Mouse (Mus musculus) small intestine, adult 2 months (tissue): ENCODE measurements around the gene Arhgap30. TPM values are rescaled to one million over a fixed set of nuclear protein-coding genes. Genes with fewer than 3 reads are reported as not detected.
A peak's percentile ranks its signal among the peaks of the same experiment; 100 is the strongest.

ENCODE experiments used
- H3K27ac ChIP-seq: fragments of 200-500 bp; 2 replicates; pipeline ENCODE4 v1.5.1; 2012; ENCODE audit warnings: low read depth, low read length, control low read depth, inconsistent platforms; ENCODE audit not compliant: insufficient read depth
- H3K27me3 ChIP-seq: fragments of 200-500 bp; 2 replicates; pipeline ENCODE4 v1.6.1; 2012; ENCODE audit warnings: mild to moderate bottlenecking, moderate library complexity, low read length, inconsistent platforms; ENCODE audit not compliant: control insufficient read depth, insufficient read depth
- H3K36me3 ChIP-seq: fragments of 200-500 bp; 2 replicates; pipeline ENCODE4 v1.6.1; 2012; ENCODE audit warnings: mild to moderate bottlenecking, low read length, control low read depth, inconsistent platforms; ENCODE audit not compliant: control insufficient read depth, insufficient read depth
- H3K4me1 ChIP-seq: fragments of 200-500 bp; 2 replicates; pipeline ENCODE4 v1.6.1; 2012; ENCODE audit warnings: low read length, inconsistent platforms, mixed read lengths; ENCODE audit not compliant: control insufficient read depth, insufficient read depth, insufficient read length
- H3K4me3 ChIP-seq: fragments of 200-500 bp; 2 replicates; pipeline ENCODE4 v1.5.1; 2012; ENCODE audit warnings: low read depth, mild to moderate bottlenecking, control low read depth, inconsistent platforms, low read length, moderate library complexity
- CTCF ChIP-seq: fragments of 200-500 bp; IDR thresholded peaks from 2 replicates; pipeline ENCODE4 v1.5.1; 2012; ENCODE audit warnings: low read depth, mild to moderate bottlenecking, control low read depth, inconsistent platforms, low read length, moderate library complexity, mixed read lengths; ENCODE audit not compliant: insufficient replicate concordance, insufficient read length; ENCODE audit errors: extremely low read depth
- POLR2A ChIP-seq: fragments of 200-500 bp; IDR thresholded peaks from 2 replicates; pipeline ENCODE4 v1.6.1; 2012; ENCODE audit warnings: low read depth, mild to moderate bottlenecking, control low read depth, inconsistent platforms, low read length, moderate library complexity
- whole genome bisulfite sequencing: fragments of 180-500 bp; shearing (Covaris S2); methylation state at CpG from one replicate; pipeline ENCODE4 v1.1.7; 2018; 5-methylcytosine and 5-hydroxymethylcytosine counted together
- polyA plus RNA-seq: library from polyadenylated mRNA; depleted of rRNA; stranded (reverse); fragments of >200 nt; gene quantifications from 2 replicates; pipeline ENCODE4 v1.2.3, GENCODE M21; 2012; rRNA removed

Arhgap30 gene
- polyA plus RNA-seq, 1 experiment = 6.1 TPM

- H3K36me3 ChIP-seq = peaks cover 9% of the 10 kb centered on the region
- no peak overlapping the region for H3K4me3 ChIP-seq
- no peaks in the 10 kb centered on the region for H3K27me3 ChIP-seq
- WGBS = 58% methylated on average over 5 of the region's 5 CpGs
- TF ChIP-seq POLR2A (no peak), CTCF (no peak)
- H3K4me1 ChIP-seq = peaks cover 9% of the 10 kb centered on the region
- no peak overlapping the region for H3K27ac ChIP-seq
Observed at GRCm38 (mm10) chr1:171452522-171452921, 63.8 kb downstream of the Arhgap30 start.

- Histone ChIP-seq H3K27ac (0 out of 2 replicates have a peak overlapping the region, but pooled peaks have one; percentile 12), H3K36me3 (peaks cover 9% of the 10 kb centered on the region), H3K4me3 (no peak overlapping the region), H3K4me1 (peaks cover 6% of the 10 kb centered on the region; the same call in 1 of the 2 replicates), H3K27me3 (no peaks in the 10 kb centered on the region)
- no peak for TF ChIP-seq CTCF
- no peak for TF ChIP-seq POLR2A
- 62% methylated on average over 5 of the region's 5 CpGs for WGBS
Observed at GRCm38 (mm10) chr1:171452923-171453322, 64.2 kb downstream of the Arhgap30 start.

GRCm38 (mm10) chr1:171454926-171455325, 66.2 kb downstream of the Arhgap30 start:
- Histone ChIP-seq H3K4me3 (no peak overlapping the region), H3K36me3 (peaks cover 9% of the 10 kb centered on the region), H3K4me1 (peaks cover 13% of the 10 kb centered on the region; the same call in 1 of the 2 replicates), H3K27ac (no peak overlapping the region), H3K27me3 (no peaks in the 10 kb centered on the region)
- 73% methylated on average over 6 of the region's 6 CpGs for WGBS
- TF ChIP-seq CTCF (no peak), POLR2A (no peak)

- Histone ChIP-seq H3K4me3 (no peak overlapping the region), H3K4me1 (peaks cover 17% of the 10 kb centered on the region; the same call in 1 of the 2 replicates), H3K36me3 (peaks cover 27% of the 10 kb centered on the region), H3K27ac (no peak overlapping the region), H3K27me3 (no peaks in the 10 kb centered on the region)
- no peak for TF ChIP-seq POLR2A
- 73% methylated on average over 1 of the region's 1 CpGs for WGBS
Observed at GRCm38 (mm10) chr1:171457568-171457967, 68.8 kb downstream of the Arhgap30 start.

- Histone ChIP-seq H3K36me3 (peaks cover 39% of the 10 kb centered on the region), H3K27ac (no peak overlapping the region), H3K4me3 (no peak overlapping the region), H3K27me3 (no peaks in the 10 kb centered on the region), H3K4me1 (peaks cover 15% of the 10 kb centered on the region; the same call in 1 of the 2 replicates)
- TF ChIP-seq POLR2A = no peak
- no peak for TF ChIP-seq CTCF
- WGBS = 27% methylated on average over 5 of the region's 5 CpGs
Observed at GRCm38 (mm10) chr1:171459791-171460190, 71.0 kb downstream of the Arhgap30 start.

Other genes with a start within 250 kb of the Arhgap30 start
- gene Sdhc, start 238.4 kb upstream of the Arhgap30 start, polyA plus RNA-seq = 120 and 226 TPM in 2 replicates
- gene Mpz, start 238.2 kb upstream of the Arhgap30 start, polyA plus RNA-seq = 0.28 and 0.66 TPM in 2 replicates
- 10.9 and 13.9 TPM in 2 replicates for gene Pcp4l1, start 192.7 kb upstream of the Arhgap30 start, polyA plus RNA-seq
- gene Nr1i3, start 175.0 kb upstream of the Arhgap30 start, polyA plus RNA-seq = 18.5 and 28.9 TPM in 2 replicates
- gene Tomm40l, start 166.4 kb upstream of the Arhgap30 start, polyA plus RNA-seq = 17.0 and 21.2 TPM in 2 replicates
- gene Apoa2, start 163.9 kb upstream of the Arhgap30 start, polyA plus RNA-seq = 0.94 TPM in 1 of 2 replicates, not detected in the other
- gene Fcer1g, start 154.6 kb upstream of the Arhgap30 start, polyA plus RNA-seq = 36.9 and 46.7 TPM in 2 replicates
- gene Adamts4, start 138.5 kb upstream of the Arhgap30 start, polyA plus RNA-seq = 1.5 and 2.6 TPM in 2 replicates
- gene Ndufs2, start 137.6 kb upstream of the Arhgap30 start, polyA plus RNA-seq = 79.8 and 116 TPM in 2 replicates
- gene B4galt3, start 118.6 kb upstream of the Arhgap30 start, polyA plus RNA-seq = 38.5 and 78.5 TPM in 2 replicates
- gene Ppox, start 107.8 kb upstream of the Arhgap30 start, polyA plus RNA-seq = 15.4 and 23.4 TPM in 2 replicates
- 18.3 and 30.2 TPM in 2 replicates for gene Usp21, start 101.0 kb upstream of the Arhgap30 start, polyA plus RNA-seq
- 6.3 and 10.8 TPM in 2 replicates for gene Ufc1, start 93.9 kb upstream of the Arhgap30 start, polyA plus RNA-seq
- 24.5 and 40.7 TPM in 2 replicates for gene Dedd, start 59.8 kb upstream of the Arhgap30 start, polyA plus RNA-seq
- 36.8 and 50.7 TPM in 2 replicates for gene Nit1, start 43.3 kb upstream of the Arhgap30 start, polyA plus RNA-seq
- gene Pfdn2, start 43.3 kb upstream of the Arhgap30 start, polyA plus RNA-seq = 5.0 and 7.5 TPM in 2 replicates
- 0.13 and 0.16 TPM in 2 replicates for gene Klhdc9, start 28.2 kb upstream of the Arhgap30 start, polyA plus RNA-seq
- 0.33 and 1.1 TPM in 2 replicates for gene Nectin4, start 18.9 kb upstream of the Arhgap30 start, polyA plus RNA-seq
- gene Usf1, start 22.4 kb downstream of the Arhgap30 start, polyA plus RNA-seq = 55.0 and 87.8 TPM in 2 replicates
- gene Tstd1, start 29.9 kb downstream of the Arhgap30 start, polyA plus RNA-seq = 52.0 and 53.7 TPM in 2 replicates
- gene F11r, start 48.6 kb downstream of the Arhgap30 start, polyA plus RNA-seq = 49.7 and 142 TPM in 2 replicates
- 3.6 and 5.0 TPM in 2 replicates for gene Alyref2, start 114.5 kb downstream of the Arhgap30 start, polyA plus RNA-seq
- gene Itln1, start 146.3 kb downstream of the Arhgap30 start, polyA plus RNA-seq = 566 and 2,950 TPM in 2 replicates
- gene Cd244a, start 170.2 kb downstream of the Arhgap30 start, polyA plus RNA-seq = 1.2 and 2.0 TPM in 2 replicates
- 0.85 and 1.5 TPM in 2 replicates for gene Ly9, start 218.5 kb downstream of the Arhgap30 start, polyA plus RNA-seq